Mouse (Mus musculus) adipocyte (in vitro differentiated cells): ENCODE results near the gene Tlr9.
A peak's percentile ranks its signal among the peaks of the same experiment; 100 is the strongest.

Source experiments
- DNase-seq: peaks from one replicate; pipeline ENCODE4 v3.0.0-alpha.2; 2016; ENCODE audit warnings: low spot score

The Tlr9 gene

DNA sequence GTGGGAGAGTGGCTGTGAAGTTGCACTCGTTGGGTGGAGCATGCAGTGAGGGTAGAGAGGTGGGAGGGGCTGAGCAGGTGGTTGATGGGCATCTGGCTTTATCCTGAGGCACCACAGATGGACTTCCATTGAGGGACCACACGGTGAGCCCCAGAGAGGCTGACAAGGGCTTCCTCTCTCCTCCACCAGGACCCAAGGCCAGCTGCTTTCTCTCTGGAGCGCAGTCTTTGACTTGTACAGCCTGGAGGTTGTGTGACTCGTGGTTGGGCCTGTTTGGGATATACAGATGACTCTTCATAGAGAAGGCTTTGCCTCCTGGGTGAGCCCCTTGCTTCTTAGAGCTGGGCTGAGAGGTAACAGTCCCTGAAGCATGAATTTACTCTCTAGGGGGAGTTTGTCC, 46.0 kb downstream of the Tlr9 start:
- DNase-seq, result no peak

- no peak for DNase-seq
Measured at GRCm38 (mm10) chr9:106269076-106269788, 46.8 kb downstream of the Tlr9 start.

DNA sequence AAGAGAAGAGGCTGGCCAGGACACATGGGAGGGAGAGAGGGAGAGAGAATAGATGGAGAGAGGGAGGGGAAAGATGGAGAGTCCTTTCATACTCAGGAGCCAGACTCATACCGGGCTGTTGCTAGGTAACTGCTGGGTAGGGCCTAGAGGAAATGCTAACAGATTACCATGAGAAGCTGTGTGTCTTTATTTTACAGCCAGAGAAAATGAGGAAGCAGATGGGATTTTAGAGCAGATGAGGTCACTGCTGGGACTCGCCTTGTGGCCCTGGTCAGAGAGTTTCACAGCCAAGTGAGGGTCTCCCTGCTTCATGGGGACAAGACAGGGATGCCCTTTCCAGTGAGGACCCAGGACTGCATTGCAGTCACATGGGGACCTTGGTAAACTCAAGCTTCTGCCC, 47.5 kb downstream of the Tlr9 start:
- DNase-seq, result no peak

DNA sequence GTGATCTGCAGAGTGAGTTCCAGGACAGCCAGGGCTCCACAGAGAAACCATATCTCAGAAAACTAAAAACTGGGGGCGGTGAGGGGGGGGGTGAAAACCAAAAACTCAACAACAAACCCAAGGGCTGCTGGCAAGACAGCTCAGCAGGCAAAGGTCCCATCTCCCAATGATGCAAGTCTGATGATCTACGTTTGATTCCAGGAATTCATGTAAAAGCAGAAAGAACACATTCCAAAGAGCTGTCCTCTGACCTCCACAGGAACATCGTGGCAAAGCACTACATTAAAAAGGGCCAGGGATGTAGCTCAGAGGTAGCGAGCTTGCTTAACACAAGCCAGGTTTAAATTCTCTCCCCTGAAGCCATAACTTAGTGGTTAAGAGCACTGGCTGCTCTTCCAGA, 48.3 kb downstream of the Tlr9 start:
- peak; percentile 27 for DNase-seq

GRCm38 (mm10) chr9:106272288-106272687, 49.9 kb downstream of the Tlr9 start:
- DNase-seq, result no peak

DNA sequence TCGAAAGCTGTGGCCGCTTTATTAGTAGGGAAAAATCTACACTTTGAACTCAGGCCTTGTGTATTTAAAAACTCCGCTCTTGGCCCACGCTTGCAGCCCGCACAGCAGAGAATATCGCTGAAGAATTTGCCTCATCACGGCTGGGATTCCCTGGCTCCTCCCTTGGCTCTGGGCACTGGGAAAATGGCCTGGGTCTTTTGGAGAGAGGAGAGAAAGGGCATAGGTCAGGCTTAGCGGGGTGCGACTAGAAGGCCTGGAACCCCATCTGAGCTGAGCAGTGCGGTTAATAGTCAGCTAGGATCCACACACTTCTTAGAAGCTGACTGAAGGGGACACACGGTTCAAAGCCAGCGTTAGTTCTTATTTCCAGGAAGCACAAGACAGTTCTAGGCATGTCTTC, 50.9 kb downstream of the Tlr9 start:
- no peak for DNase-seq

GRCm38 (mm10) chr9:106273791-106274190, 51.4 kb downstream of the Tlr9 start:
- peak; percentile 67 for DNase-seq

- no peak for DNase-seq
Measured at GRCm38 (mm10) chr9:106274652-106275180, 52.3 kb downstream of the Tlr9 start.

DNA sequence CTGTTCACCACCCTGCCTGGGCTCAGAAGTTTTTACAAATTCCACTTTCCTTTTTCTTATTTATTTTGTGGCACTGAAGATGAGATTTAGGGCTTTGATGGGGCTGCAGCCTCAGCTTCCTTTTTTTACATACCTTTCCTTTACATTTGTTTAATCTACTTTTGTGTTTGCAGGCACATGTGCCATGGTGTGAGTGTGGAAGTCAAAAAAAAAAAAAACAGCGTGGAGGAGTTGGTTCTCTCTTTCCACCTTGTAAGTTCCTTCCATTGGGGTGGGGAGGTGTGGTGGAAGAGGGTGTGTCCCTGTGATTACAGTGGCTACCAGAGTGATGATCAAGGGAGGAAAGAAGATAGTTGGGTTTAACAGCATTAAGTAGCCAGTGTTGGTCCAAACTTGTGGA, 53.4 kb downstream of the Tlr9 start:
- no peak for DNase-seq
